Mouse (Mus musculus): ENCODE measurements around the gene Krt32.

Krt32 gene

DNA sequence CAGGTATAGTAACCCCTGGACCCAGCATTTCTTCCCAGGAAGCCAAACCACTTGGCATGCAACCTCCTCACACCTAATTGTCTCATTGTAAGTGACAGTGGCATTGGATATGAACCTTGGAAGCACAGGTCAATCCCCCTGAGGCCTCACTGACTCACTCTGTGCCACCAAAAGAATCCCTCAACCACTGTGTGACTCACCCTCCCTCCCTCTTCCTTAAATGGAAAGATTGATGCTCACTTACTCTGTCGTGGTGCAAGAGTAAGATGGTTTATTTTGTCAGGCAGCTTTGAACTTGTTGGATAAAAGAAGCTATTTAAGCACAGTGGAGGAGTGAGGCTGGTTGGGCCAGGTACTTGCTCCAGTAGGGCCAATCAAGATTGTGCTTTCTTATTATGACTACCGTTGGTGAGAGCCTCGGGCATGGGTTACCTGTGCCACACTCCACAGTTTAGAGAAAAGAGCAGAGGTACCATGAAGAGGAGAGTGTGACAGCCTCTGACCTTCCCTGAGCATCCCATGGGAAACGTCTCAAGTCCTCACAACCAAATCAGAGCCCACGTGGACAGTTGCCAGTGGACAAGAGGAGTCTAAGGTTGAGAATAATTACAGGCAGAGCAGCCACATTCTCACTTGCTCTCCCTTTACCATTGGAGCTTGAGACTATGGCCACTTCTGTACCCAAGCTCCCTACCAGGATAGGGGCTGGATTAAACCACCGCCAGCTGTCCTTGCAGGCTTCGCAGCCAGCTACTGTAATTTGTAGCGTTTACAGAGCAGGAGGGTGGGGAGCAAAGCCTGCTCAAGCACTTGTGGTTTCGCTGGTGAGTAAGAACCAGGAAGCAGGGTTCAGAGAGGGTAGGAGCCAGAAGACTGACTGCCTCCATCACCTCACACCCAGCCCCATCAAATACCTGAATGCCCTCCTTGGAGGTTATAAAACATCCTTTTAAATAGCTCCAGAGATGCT lies 32.1 kb downstream of the Krt32 start:
- no peak for DNase-seq (ENCODE audit: low spot score in 2 of 2)

DNA sequence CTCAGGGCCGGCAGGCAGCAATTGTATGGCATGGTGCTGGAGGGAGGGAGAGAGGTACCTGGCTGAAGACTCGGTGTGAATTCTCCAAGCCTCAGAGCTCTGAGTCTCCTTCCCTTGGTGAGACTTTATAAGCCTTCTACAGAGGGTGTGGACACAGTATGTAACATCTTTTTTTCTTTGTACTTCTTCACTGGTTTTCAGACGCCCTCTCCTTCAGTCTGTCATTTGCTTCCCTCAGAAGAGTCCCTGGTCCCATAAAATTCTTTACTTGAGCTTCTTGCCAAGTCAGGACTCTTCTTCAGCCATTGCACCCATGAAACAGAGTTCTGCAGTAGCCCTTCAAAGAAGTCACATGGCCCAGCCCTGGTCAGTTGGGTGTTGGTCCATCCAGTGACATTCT lies 37.6 kb downstream of the Krt32 start, which contains the start of gene Krt31:
TSS of gene Krt31 (minus strand) at position 101 of the 400 bp plus-strand sequence.
- no peak for DNase-seq (ENCODE audit: low spot score in 2 of 2)

DNA sequence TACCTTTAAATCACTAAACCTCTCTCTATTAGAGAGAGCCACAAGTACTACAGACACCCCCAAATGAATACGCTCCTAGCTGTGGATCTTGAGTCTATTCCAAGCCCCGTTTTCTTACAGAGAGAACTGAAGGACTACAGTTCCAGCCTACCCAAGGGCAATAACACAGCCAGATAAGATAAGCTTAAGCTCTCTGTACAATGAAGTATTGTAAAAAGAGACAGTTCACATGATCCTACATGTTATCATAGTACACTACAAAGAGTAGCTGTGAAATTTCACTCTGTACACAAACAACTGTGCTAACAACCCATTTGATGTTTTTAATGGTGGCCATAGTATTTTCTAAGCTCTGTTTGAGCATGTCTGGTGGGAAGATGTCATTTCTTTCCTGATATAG lies 40.8 kb downstream of the Krt32 start:
- no peak for DNase-seq (ENCODE audit: low spot score in 2 of 2)

DNA sequence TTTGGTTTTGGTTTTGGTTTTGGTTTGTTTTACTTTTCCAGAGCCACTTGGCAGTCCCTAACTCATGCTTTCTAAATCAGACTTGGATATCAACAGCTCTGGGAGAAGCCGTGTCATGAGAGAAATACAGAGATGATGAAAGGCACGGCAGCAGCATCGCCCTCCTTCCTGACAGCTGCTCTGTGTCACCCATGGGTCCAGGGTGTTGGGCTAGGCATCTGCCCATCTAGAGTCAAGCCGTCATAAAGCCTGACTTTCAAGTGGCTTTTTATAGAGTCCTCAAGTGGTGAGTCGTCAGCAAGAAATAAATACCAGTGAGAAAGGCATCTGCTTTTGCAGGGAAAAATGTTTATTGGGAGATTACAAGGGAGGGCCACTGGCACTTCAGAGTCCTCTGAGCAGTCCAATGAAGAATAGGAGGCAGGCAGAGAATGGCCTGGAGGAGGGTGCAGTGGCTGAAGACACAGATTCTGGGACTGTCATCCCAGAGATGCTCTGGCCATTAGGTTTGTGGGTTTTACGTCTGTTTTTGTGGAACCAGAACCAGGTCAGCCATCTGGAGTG lies 41.6 kb downstream of the Krt32 start:
- DNase-seq (ENCODE audit: low spot score in 2 of 2) = no peak

DNA sequence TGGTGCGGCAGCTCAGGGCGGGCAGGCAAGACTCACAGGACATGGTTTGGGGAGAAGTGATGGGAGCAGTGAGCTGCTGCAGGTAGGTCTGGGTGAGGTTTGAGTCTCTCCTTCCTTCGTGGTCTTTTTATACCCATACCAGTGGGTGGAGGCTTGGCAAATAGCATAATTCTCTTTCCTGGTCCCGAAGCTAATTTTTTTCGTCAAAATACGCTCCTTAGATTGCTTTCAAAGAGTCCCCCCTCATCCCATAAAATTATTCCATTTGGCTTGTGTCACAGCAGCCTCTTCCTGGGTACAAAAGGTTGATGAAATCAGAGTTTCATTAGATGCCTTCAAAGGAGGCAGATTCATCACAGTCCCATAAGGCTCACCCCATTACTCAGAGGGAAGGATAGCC lies 46.6 kb downstream of the Krt32 start, which contains the start of gene Krt34:
TSS of gene Krt34 (minus strand) at position 101 of the 400 bp plus-strand sequence.
- DNase-seq (ENCODE audit: low spot score in 2 of 2) = no peak
